Comparison of ENCODE assay signal across 9 mouse cellular contexts in the genomic region with DNA sequence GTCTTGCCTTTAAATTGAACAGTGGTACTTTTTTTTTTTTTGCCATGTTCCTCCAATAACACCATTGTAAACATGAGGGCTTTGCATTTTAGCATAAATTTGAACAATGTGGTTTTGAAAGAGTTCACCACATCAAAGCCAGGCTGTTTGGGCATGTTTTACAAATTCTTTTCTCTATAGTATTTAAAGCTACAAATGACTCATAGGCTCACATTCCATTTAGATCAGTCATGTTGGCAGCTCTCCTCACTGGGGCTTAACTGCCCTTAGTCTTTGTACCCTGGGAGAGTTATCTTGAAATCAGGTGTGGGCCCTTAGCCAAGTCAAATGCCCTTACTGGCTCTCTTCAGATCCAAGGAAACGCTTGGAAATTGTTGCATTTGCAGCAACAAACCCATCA.
DNase-seq lines count a peak whose midpoint lies in the region; ATAC-seq and TF ChIP-seq lines count a peak whose summit lies in the region.
"Had no signal": no experiment of that assay in that cellular context is flagged by ENCODE, and none has a peak within 500 bp of the region (broad histone marks: within the 10 kb centered on the region; RNA-seq: fewer than 3 reads in every experiment).

No protein-coding gene starts in this region.

- peak; percentile 50; the same call in 1 of the 2 replicates for ATAC-seq in neural tube, embryonic 14.5 days (ENCODE audit: low read depth)
- ATAC-seq in neural tube, embryonic 15.5 days (ENCODE audit: low FRiP score): no peak
- ATAC-seq in kidney, embryonic 15.5 days (replicated peaks; ENCODE audit: low FRiP score): 0 out of 2 replicates have a peak, but pooled peaks have one; percentile 43

- no peaks in the 10 kb centered on the region for H3K9me3 ChIP-seq in neural tube, embryonic 14.5 days (ENCODE audit: control insufficient read depth, low read length)
- H3K9me3 ChIP-seq in neural tube, embryonic 15.5 days (replicated peaks): no peaks in the 10 kb centered on the region
- H3K9me3 ChIP-seq in kidney, embryonic 15.5 days (replicated peaks): no peaks in the 10 kb centered on the region
- H3K9me3 ChIP-seq: limb, embryonic 12.5 days had no signal

- H3K4me2 ChIP-seq in neural tube, embryonic 14.5 days (ENCODE audit: low read depth, low read length): no peak overlapping the region
- H3K4me2 ChIP-seq in neural tube, embryonic 15.5 days: no peak overlapping the region
- no peak overlapping the region for H3K4me2 ChIP-seq in kidney, embryonic 15.5 days
- H3K4me2 ChIP-seq: limb, embryonic 12.5 days had no signal

- peaks cover 6% of the 10 kb centered on the region; the same call in 1 of the 2 replicates for H3K4me1 ChIP-seq in neural tube, embryonic 14.5 days (ENCODE audit: control insufficient read depth, insufficient read depth, low read length)
- H3K4me1 ChIP-seq in neural tube, embryonic 15.5 days: peaks cover 5% of the 10 kb centered on the region
- peaks cover 14% of the 10 kb centered on the region; the same call in 1 of the 2 replicates for H3K4me1 ChIP-seq in kidney, embryonic 15.5 days

- H3K27ac ChIP-seq in neural tube, embryonic 14.5 days (ENCODE audit: low read depth, low read length): no peak overlapping the region
- no peak overlapping the region for H3K27ac ChIP-seq in neural tube, embryonic 15.5 days (replicated peaks)
- H3K27ac ChIP-seq in kidney, embryonic 15.5 days: peak overlapping the region; percentile 57
- no peak overlapping the region for H3K27ac ChIP-seq in left cerebral cortex, adult 2 months
- H3K27ac ChIP-seq: limb, embryonic 12.5 days had no signal

- H3K27me3 ChIP-seq in neural tube, embryonic 14.5 days (ENCODE audit: control insufficient read depth, insufficient read depth, low read length): no peaks in the 10 kb centered on the region
- no peaks in the 10 kb centered on the region for H3K27me3 ChIP-seq in neural tube, embryonic 15.5 days (replicated peaks)
- no peaks in the 10 kb centered on the region for H3K27me3 ChIP-seq in kidney, embryonic 15.5 days
- H3K27me3 ChIP-seq: limb, embryonic 12.5 days had no signal

- no peak overlapping the region for H3K9ac ChIP-seq in neural tube, embryonic 14.5 days (replicated peaks; ENCODE audit: low read depth, low read length)
- no peak overlapping the region for H3K9ac ChIP-seq in neural tube, embryonic 15.5 days (replicated peaks)
- no peak overlapping the region for H3K9ac ChIP-seq in kidney, embryonic 15.5 days
- H3K9ac ChIP-seq: limb, embryonic 12.5 days had no signal

- 51% methylated on average over 1 of the region's 1 CpGs for WGBS in neural tube, embryonic 14.5 days
- WGBS in neural tube, embryonic 15.5 days: 38% methylated on average over 1 of the region's 1 CpGs
- WGBS in kidney, embryonic 15.5 days: 43% methylated on average over 1 of the region's 1 CpGs

- DNase-seq in adrenal gland, postnatal 14 days: peak; percentile 83
- peak; percentile 3 for DNase-seq in naive thymus-derived CD4-positive, alpha-beta T cell, adult 2 months (ENCODE audit: low read depth)
- DNase-seq in left cerebral cortex, adult 2 months (ENCODE audit: extremely low spot score in 1 of 2, low spot score in 2 of 2): no peak
- DNase-seq in left cerebral cortex, adult 9 months (ENCODE audit: low spot score in 2 of 2): no peak
- DNase-seq in spleen, adult 12 weeks (ENCODE audit: low spot score): no peak

- intact Hi-C loops in left cerebral cortex, adult 2 months (cut with DNase I): no loop called here

- TF ChIP-seq CTCF in left cerebral cortex, adult 2 months (IDR thresholded peaks at IDR 0.05): no peak

- H3K4me3 ChIP-seq in neural tube, embryonic 14.5 days (ENCODE audit: low read depth, low read length): no peak overlapping the region
- no peak overlapping the region for H3K4me3 ChIP-seq in neural tube, embryonic 15.5 days (replicated peaks)
- no peak overlapping the region for H3K4me3 ChIP-seq in kidney, embryonic 15.5 days (replicated peaks)
- H3K4me3 ChIP-seq in left cerebral cortex, adult 2 months: no peak overlapping the region
- H3K4me3 ChIP-seq: limb, embryonic 12.5 days had no signal

- H3K36me3 ChIP-seq in neural tube, embryonic 14.5 days (ENCODE audit: control insufficient read depth, insufficient read depth, low read length): no peaks in the 10 kb centered on the region
- H3K36me3 ChIP-seq in neural tube, embryonic 15.5 days: no peaks in the 10 kb centered on the region
- H3K36me3 ChIP-seq in kidney, embryonic 15.5 days: no peaks in the 10 kb centered on the region
- H3K36me3 ChIP-seq: limb, embryonic 12.5 days had no signal

Comparison
In these comparisons a context has a peak if more than half of its experiments do, and no peak if none do; other contexts are left out.
1. DNase-seq: peak in adrenal gland, postnatal 14 days (single experiment) and naive thymus-derived CD4-positive, alpha-beta T cell, adult 2 months (single experiment); none in left cerebral cortex, adult 2 months (0 of 2), left cerebral cortex, adult 9 months (0 of 2) and spleen, adult 12 weeks (single experiment).